Mouse (Mus musculus) hindbrain, postnatal 0 days (tissue): Measurements from ENCODE around the gene Csf2rb2. TPM values are rescaled to one million over a fixed set of nuclear protein-coding genes. Genes with fewer than 3 reads are reported as not detected.

Source experiments
- ATAC-seq: fragments of 200-750 bp; cut with Nextera tagmentation; 2 replicates; pipeline ENCODE4 v1.8.0; 2017; ENCODE audit warnings: mild to moderate bottlenecking, moderate TSS enrichment, moderate library complexity
- DNase-seq: peaks from one replicate; pipeline ENCODE4 v3.0.0-alpha.2; 2015; ENCODE audit warnings: low spot score
- H3K27ac ChIP-seq: fragments of 300-500 bp; sonication (generic); 2 replicates; pipeline ENCODE4 v1.5.1; 2014; ENCODE audit warnings: mild to moderate bottlenecking
- H3K27me3 ChIP-seq: fragments of 300-500 bp; sonication (generic); 2 replicates; pipeline ENCODE4 v1.6.1; 2014; ENCODE audit warnings: low read length, mixed read lengths; ENCODE audit not compliant: insufficient read depth
- H3K36me3 ChIP-seq: fragments of 300-500 bp; sonication (generic); 2 replicates; pipeline ENCODE4 v1.6.1; 2014; ENCODE audit warnings: low read length, mixed read lengths; ENCODE audit not compliant: insufficient read depth
- H3K4me1 ChIP-seq: fragments of 300-500 bp; sonication (generic); 2 replicates; pipeline ENCODE4 v1.6.1; 2014; ENCODE audit warnings: antibody characterized with exemption, low read length, mixed read lengths; ENCODE audit not compliant: insufficient read depth
- H3K4me2 ChIP-seq: fragments of 300-500 bp; sonication (generic); 2 replicates; pipeline ENCODE4 v1.6.1; 2014; ENCODE audit warnings: low read depth, mild to moderate bottlenecking, low read length, moderate library complexity, mixed read lengths
- H3K4me3 ChIP-seq: fragments of 300-500 bp; sonication (generic); 2 replicates; pipeline ENCODE4 v1.5.1; 2014; ENCODE audit warnings: low read length
- H3K9ac ChIP-seq: fragments of 300-500 bp; sonication (generic); replicated peaks from 2 replicates; pipeline ENCODE4 v1.6.1; 2014; ENCODE audit warnings: mild to moderate bottlenecking, low read length, moderate library complexity, mixed read lengths
- H3K9me3 ChIP-seq: fragments of 300-500 bp; sonication (generic); 2 replicates; pipeline ENCODE4 v1.6.1; 2016; ENCODE audit warnings: low read length, mixed read lengths
- CTCF ChIP-seq: IDR thresholded peaks from 2 replicates; pipeline ENCODE4 v1.5.1; 2016; ENCODE audit warnings: antibody characterized with exemption, control low read depth, low read depth
- WGBS: fragments of 180-500 bp; shearing (Covaris S2); extraction: QIAGEN DNeasy Blood & Tissue Kit; methylation state at CpG from one replicate; pipeline ENCODE4 v1.1.7; 2014; 5-methylcytosine and 5-hydroxymethylcytosine counted together
- polyA plus RNA-seq: library from polyadenylated mRNA; unstranded; fragments of >200 nt; fragmentation: Nextera tagmentation; extraction: Ambion mirVana; gene quantifications from 2 replicates; pipeline ENCODE4 v1.2.1, GENCODE M21; 2015
- total RNA-seq: library from RNA; depleted of rRNA; stranded (reverse); fragments of >200 nt; gene quantifications from 2 replicates; pipeline ENCODE4 v1.2.3, GENCODE M21; 2014

Gene Csf2rb2
- total and polyA plus RNA-seq, 2 experiments from 2014 or later, result 0.10 to 0.21 TPM

DNA sequence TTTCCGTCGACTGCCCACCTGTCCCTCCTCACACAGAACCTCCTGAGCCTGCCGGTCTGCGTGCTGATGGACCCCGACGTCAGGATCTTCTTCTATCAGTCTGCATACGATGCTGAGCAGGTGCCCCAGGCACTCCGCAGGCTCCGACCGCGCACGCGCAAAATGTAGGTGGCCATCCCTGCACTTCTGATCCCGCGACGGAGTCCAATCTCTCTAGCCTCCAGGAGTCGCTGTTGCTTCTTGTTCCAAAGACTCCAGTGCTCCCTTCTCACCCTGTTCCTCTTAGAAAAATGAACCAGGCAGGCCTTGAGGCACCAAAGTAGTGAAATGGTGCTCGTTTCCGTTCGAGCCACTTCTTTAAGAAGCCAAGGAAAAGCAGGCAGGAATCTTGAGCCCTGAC lies 50.8 kb downstream of the Csf2rb2 start:
- no peak overlapping the region for H3K4me2 ChIP-seq
- H3K27ac ChIP-seq, result no peak overlapping the region
- no peaks in the 10 kb centered on the region for H3K4me1 ChIP-seq
- peak; percentile 88 for DNase-seq
- no peak overlapping the region; the same call in 1 of the 2 replicates for H3K9ac ChIP-seq
- ATAC-seq, result peak; percentile 36; the same call in 1 of the 2 replicates
- H3K4me3 ChIP-seq, result no peak overlapping the region
- TF ChIP-seq CTCF, result peak; percentile 67
- no peaks in the 10 kb centered on the region for H3K9me3 ChIP-seq
- H3K36me3 ChIP-seq, result no peaks in the 10 kb centered on the region
- H3K27me3 ChIP-seq, result no peaks in the 10 kb centered on the region
- WGBS, result 21% methylated on average over 20 of the region's 20 CpGs

- ATAC-seq, result no peak
- Histone ChIP-seq H3K4me1 (no peaks in the 10 kb centered on the region), H3K36me3 (no peaks in the 10 kb centered on the region), H3K27me3 (no peaks in the 10 kb centered on the region), H3K4me2 (no peak overlapping the region), H3K4me3 (no peak overlapping the region), H3K9ac (no peak overlapping the region), H3K9me3 (no peaks in the 10 kb centered on the region), H3K27ac (no peak overlapping the region)
- DNase-seq, result no peak
- TF ChIP-seq CTCF, result no peak
- 79% methylated on average over 3 of the region's 3 CpGs for WGBS
Observed at GRCm38 (mm10) chr15:78248410-78248809, 57.1 kb downstream of the Csf2rb2 start.

GRCm38 (mm10) chr15:78247659-78248058 lies 57.9 kb downstream of the Csf2rb2 start:
- no peaks in the 10 kb centered on the region for H3K27me3 ChIP-seq
- no peaks in the 10 kb centered on the region for H3K36me3 ChIP-seq
- TF ChIP-seq CTCF, result no peak
- no peaks in the 10 kb centered on the region for H3K9me3 ChIP-seq
- no peak overlapping the region for H3K27ac ChIP-seq
- ATAC-seq (no peak), DNase-seq (no peak)
- 77% methylated on average over 2 of the region's 2 CpGs for WGBS
- H3K9ac ChIP-seq, result no peak overlapping the region
- no peak overlapping the region for H3K4me3 ChIP-seq
- no peaks in the 10 kb centered on the region for H3K4me1 ChIP-seq
- H3K4me2 ChIP-seq, result no peak overlapping the region

GRCm38 (mm10) chr15:78246143-78247116 lies 59.1 kb downstream of the Csf2rb2 start:
- H3K4me3 ChIP-seq, result no peak overlapping the region
- TF ChIP-seq CTCF, result no peak
- no peak overlapping the region for H3K27ac ChIP-seq
- H3K9me3 ChIP-seq, result no peaks in the 10 kb centered on the region
- no peak overlapping the region for H3K9ac ChIP-seq
- ATAC-seq (no peak), DNase-seq (no peak)
- H3K27me3 ChIP-seq, result no peaks in the 10 kb centered on the region
- H3K36me3 ChIP-seq, result no peaks in the 10 kb centered on the region
- no peak overlapping the region for H3K4me2 ChIP-seq
- 77% methylated on average over 18 of the region's 18 CpGs for WGBS
- H3K4me1 ChIP-seq, result no peaks in the 10 kb centered on the region

DNA sequence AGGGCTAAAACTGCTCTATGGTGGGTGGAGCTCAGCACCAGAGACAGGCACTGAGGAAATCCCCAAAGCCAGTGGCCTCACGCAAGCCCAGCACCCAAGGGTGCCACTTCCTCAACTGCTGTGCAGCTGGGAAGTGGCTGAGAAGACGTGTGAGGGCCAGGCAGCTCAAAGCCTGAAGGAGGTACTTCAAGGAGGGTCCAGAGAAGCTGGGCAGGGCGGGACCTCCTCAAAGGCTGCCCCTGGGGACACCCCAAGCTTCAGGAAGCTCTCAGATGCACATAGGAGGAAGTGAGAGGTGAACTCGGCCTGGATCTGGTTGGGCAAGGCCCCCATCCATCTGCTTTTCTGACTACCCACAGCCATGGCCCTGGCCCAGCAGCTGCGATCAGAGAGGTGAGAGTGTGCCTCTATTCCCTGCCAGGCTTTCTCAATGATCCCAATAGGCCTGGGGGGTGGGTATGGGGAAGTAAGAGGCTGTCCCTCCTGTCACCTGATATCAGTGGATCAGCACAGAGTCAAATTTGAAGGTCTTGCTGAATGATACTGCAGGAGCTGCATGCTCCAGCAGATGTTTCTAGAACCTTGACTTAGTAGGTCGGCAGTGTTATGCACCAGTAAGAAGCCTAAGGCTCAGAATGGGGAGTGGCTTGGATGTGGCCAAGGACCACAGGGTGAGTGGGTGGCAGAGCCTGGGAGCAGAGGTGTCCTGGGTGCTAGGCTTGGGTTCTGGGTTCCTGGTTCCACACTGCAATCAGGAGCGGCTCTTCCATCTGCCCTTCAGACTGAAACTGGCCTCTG lies 60.6 kb downstream of the Csf2rb2 start, which contains the start of gene Ncf4:
TSS of gene Ncf4 (plus strand) at position 107 of the 798 bp plus-strand sequence.
- no peak for ATAC-seq
- no peak within 1 kb of the TSS for H3K4me2 ChIP-seq

GRCm38 (mm10) chr15:78243774-78244173 lies 61.7 kb downstream of the Csf2rb2 start:
- DNase-seq, result no peak
- WGBS, result 54% methylated on average over 6 of the region's 6 CpGs
- H3K4me2 ChIP-seq, result no peak overlapping the region
- no peak for ATAC-seq
- H3K27ac ChIP-seq, result no peak overlapping the region
- H3K4me3 ChIP-seq, result no peak overlapping the region
- H3K36me3 ChIP-seq, result no peaks in the 10 kb centered on the region
- no peak for TF ChIP-seq CTCF
- no peaks in the 10 kb centered on the region for H3K9me3 ChIP-seq
- H3K9ac ChIP-seq, result no peak overlapping the region
- no peaks in the 10 kb centered on the region for H3K27me3 ChIP-seq
- no peaks in the 10 kb centered on the region for H3K4me1 ChIP-seq

More for the DNA sequence above, 60.6 kb downstream of the Csf2rb2 start, which contains the start of gene Ncf4:
- Histone ChIP-seq H3K9ac (no peak within 1 kb of the TSS), H3K9me3 (no peaks in the 10 kb centered on the region), H3K27ac (no peak within 1 kb of the TSS), H3K4me3 (no peak within 1 kb of the TSS), H3K4me1 (no peaks in the 10 kb centered on the region), H3K36me3 (no peaks in the 10 kb centered on the region), H3K27me3 (no peaks in the 10 kb centered on the region)
- 77% methylated on average over 7 of the region's 7 CpGs for WGBS
- no peak for TF ChIP-seq CTCF
- no peak for DNase-seq
